Mouse (Mus musculus): ENCODE results near the gene Snw1. TPM values are rescaled to one million over a fixed set of nuclear protein-coding genes. Genes with fewer than 3 reads are reported as not detected.
"Not testable (repeated sequence)": the region's sequence is repeated elsewhere in the genome, so short reads cannot be mapped to it uniquely, and the experiment has no call there.

Snw1 gene
- total RNA-seq (2021): 10 to 100 TPM; 64.8 to 70.6 TPM
- long read RNA-seq, experiment 1, full-length matches to known transcripts: 46 of 54 reads
- long read RNA-seq, experiment 1, partial matches to known transcripts: 6 of 54 reads
- long read RNA-seq, experiment 1, other reads (novel, unspliced or antisense): 2 of 54 reads
- long read RNA-seq, experiment 2, full-length matches to known transcripts: 72 of 95 reads
- long read RNA-seq, experiment 2, partial matches to known transcripts: 19 of 95 reads
- long read RNA-seq, experiment 2, other reads (novel, unspliced or antisense): 4 of 95 reads

GRCm38 (mm10) chr12:87471964-87472786, at the start of gene Snw1:
Gene Snw1 (minus strand): TSS chr12:87472274.
- DNase-seq (ENCODE audit: low spot score in 2 of 2): peak; percentile 88 to 91

- DNase-seq (ENCODE audit: low spot score in 2 of 2): not testable (repeated sequence)
These were observed 47.5 kb upstream of the Snw1 start for GRCm38 (mm10) chr12:87519616-87520015.

GRCm38 (mm10) chr12:87514016-87514415, 41.9 kb upstream of the Snw1 start, which contains the start of gene Gm8300:
Gene Gm8300 (plus strand): TSS chr12:87514316.
- DNase-seq (ENCODE audit: low spot score in 2 of 2): not testable (repeated sequence)

- not testable (repeated sequence) for DNase-seq (ENCODE audit: low spot score in 2 of 2)
These were observed 22.3 kb upstream of the Snw1 start, which contains the start of gene Gm5788 for GRCm38 (mm10) chr12:87494421-87494820. Gene Gm5788 (plus strand): TSS chr12:87494721.

- not testable (repeated sequence) for DNase-seq (ENCODE audit: low spot score in 2 of 2)
These were observed 16.6 kb upstream of the Snw1 start for GRCm38 (mm10) chr12:87488683-87489082.

- not testable (repeated sequence) for DNase-seq (ENCODE audit: low spot score in 2 of 2)
These were observed 10.4 kb upstream of the Snw1 start for GRCm38 (mm10) chr12:87482482-87482881.

- DNase-seq (ENCODE audit: low spot score in 2 of 2): no peak
These were observed 2.7 kb upstream of the Snw1 start for GRCm38 (mm10) chr12:87474756-87475155.

GRCm38 (mm10) chr12:87471421-87471963, 582 bp downstream of the Snw1 start:
- no peak for DNase-seq (ENCODE audit: low spot score in 2 of 2)

GRCm38 (mm10) chr12:87470263-87471136, 1.6 kb downstream of the Snw1 start:
- no peak for DNase-seq (ENCODE audit: low spot score in 2 of 2)

GRCm38 (mm10) chr12:87464678-87465297, 7.3 kb downstream of the Snw1 start:
- DNase-seq (ENCODE audit: low spot score in 2 of 2): no peak

- no peak for DNase-seq (ENCODE audit: low spot score in 2 of 2)
These were observed 22.6 kb downstream of the Snw1 start for GRCm38 (mm10) chr12:87449456-87449855.

- DNase-seq (ENCODE audit: low spot score in 2 of 2): no peak
These were observed 27.9 kb downstream of the Snw1 start for GRCm38 (mm10) chr12:87444211-87444610.

- peak; percentile 80 to 82 for DNase-seq (ENCODE audit: low spot score in 2 of 2)
These were observed 28.4 kb downstream of the Snw1 start, which contains the start of the genes Slirp and Alkbh1 for GRCm38 (mm10) chr12:87443700-87444122. Gene Slirp (plus strand): TSS chr12:87443896. Gene Alkbh1 (minus strand): TSS chr12:87444017.

GRCm38 (mm10) chr12:87443115-87443699, 28.9 kb downstream of the Snw1 start:
- DNase-seq (ENCODE audit: low spot score in 2 of 2): no peak

GRCm38 (mm10) chr12:87442177-87443114, 29.6 kb downstream of the Snw1 start:
- no peak for DNase-seq (ENCODE audit: low spot score in 2 of 2)

- DNase-seq (ENCODE audit: low spot score in 2 of 2): no peak
These were observed 43.2 kb downstream of the Snw1 start for GRCm38 (mm10) chr12:87428885-87429284.

- no peak for DNase-seq (ENCODE audit: low spot score in 2 of 2)
These were observed 43.8 kb downstream of the Snw1 start for GRCm38 (mm10) chr12:87428295-87428694.

- no peak for DNase-seq (ENCODE audit: low spot score in 2 of 2)
These were observed 45.6 kb downstream of the Snw1 start for GRCm38 (mm10) chr12:87426354-87427031.

Data from adrenal gland, adult 18-20 months (tissue).